Mouse (Mus musculus) hindbrain, embryonic 10.5 days (tissue): ENCODE measurements around the gene 4833439L19Rik. TPM values are rescaled to one million over a fixed set of nuclear protein-coding genes. Genes with fewer than 3 reads are reported as not detected.
A peak's percentile ranks its signal among the peaks of the same experiment; 100 is the strongest.

Source experiments
- DNase-seq: peaks from one replicate; pipeline ENCODE4 v3.0.0-alpha.2; 2017; ENCODE audit warnings: low spot score
- H3K27ac ChIP-seq: fragments of 300-500 bp; sonication (generic); 2 replicates; pipeline ENCODE4 v1.5.1; 2016; ENCODE audit warnings: mild to moderate bottlenecking, moderate library complexity
- H3K27me3 ChIP-seq: fragments of 300-500 bp; sonication (generic); 2 replicates; pipeline ENCODE4 v1.6.1; 2016; ENCODE audit warnings: mild to moderate bottlenecking; ENCODE audit not compliant: poor library complexity, insufficient read depth, severe bottlenecking
- H3K36me3 ChIP-seq: fragments of 300-500 bp; sonication (generic); 2 replicates; pipeline ENCODE4 v1.6.1; 2016; ENCODE audit warnings: mild to moderate bottlenecking, moderate library complexity
- H3K4me1 ChIP-seq: fragments of 300-500 bp; sonication (generic); replicated peaks from 2 replicates; pipeline ENCODE4 v1.6.1; 2016; ENCODE audit warnings: mild to moderate bottlenecking
- H3K4me3 ChIP-seq: fragments of 300-500 bp; sonication (generic); 2 replicates; pipeline ENCODE4 v1.5.1; 2016; ENCODE audit warnings: mild to moderate bottlenecking, moderate library complexity
- H3K9me3 ChIP-seq: fragments of 300-500 bp; sonication (generic); 2 replicates; pipeline ENCODE4 v1.6.1; 2016; ENCODE audit warnings: mild to moderate bottlenecking, moderate library complexity
- WGBS: fragments of 180-500 bp; shearing (Covaris S2); methylation state at CpG from one replicate; pipeline ENCODE4 v1.1.7; 2016; 5-methylcytosine and 5-hydroxymethylcytosine counted together
- polyA plus RNA-seq: library from polyadenylated mRNA; unstranded; fragments of >200 nt; fragmentation: Nextera tagmentation; extraction: Ambion mirVana; gene quantifications from 2 replicates; pipeline ENCODE4 v1.2.1, GENCODE M21; 2016

Gene 4833439L19Rik
- polyA plus RNA-seq, 1 experiment from 2014 or later = 273 TPM

- WGBS = 76% methylated on average over 5 of the region's 5 CpGs
- H3K4me3 ChIP-seq = no peak overlapping the region
- peaks cover 40% of the 10 kb centered on the region for H3K36me3 ChIP-seq
- H3K27me3 ChIP-seq = no peaks in the 10 kb centered on the region
- no peak overlapping the region for H3K27ac ChIP-seq
- DNase-seq = no peak
- no peaks in the 10 kb centered on the region for H3K9me3 ChIP-seq
- H3K4me1 ChIP-seq = peaks cover 7% of the 10 kb centered on the region
These were observed 31.6 kb upstream of the 4833439L19Rik start for GRCm38 (mm10) chr13:54596870-54597269.

GRCm38 (mm10) chr13:54596107-54596690 lies 31.0 kb upstream of the 4833439L19Rik start:
- Histone ChIP-seq H3K4me3 (no peak overlapping the region), H3K27me3 (no peaks in the 10 kb centered on the region), H3K9me3 (no peaks in the 10 kb centered on the region), H3K36me3 (peaks cover 40% of the 10 kb centered on the region), H3K4me1 (peaks cover 13% of the 10 kb centered on the region), H3K27ac (no peak overlapping the region)
- WGBS = 84% methylated on average over 8 of the region's 8 CpGs
- no peak for DNase-seq

GRCm38 (mm10) chr13:54593617-54594016 lies 28.4 kb upstream of the 4833439L19Rik start:
- 90% methylated on average over 11 of the region's 11 CpGs for WGBS
- no peak overlapping the region for H3K4me3 ChIP-seq
- H3K27ac ChIP-seq = no peak overlapping the region
- no peaks in the 10 kb centered on the region for H3K9me3 ChIP-seq
- H3K27me3 ChIP-seq = no peaks in the 10 kb centered on the region
- peaks cover 29% of the 10 kb centered on the region for H3K4me1 ChIP-seq
- peaks cover 28% of the 10 kb centered on the region for H3K36me3 ChIP-seq
- no peak for DNase-seq

- 91% methylated on average over 8 of the region's 8 CpGs for WGBS
- no peaks in the 10 kb centered on the region for H3K27me3 ChIP-seq
- no peak overlapping the region for H3K4me3 ChIP-seq
- H3K4me1 ChIP-seq = peaks cover 31% of the 10 kb centered on the region
- peaks cover 34% of the 10 kb centered on the region for H3K36me3 ChIP-seq
- no peak for DNase-seq
- no peak overlapping the region for H3K27ac ChIP-seq
- H3K9me3 ChIP-seq = no peaks in the 10 kb centered on the region
These were observed 26.6 kb upstream of the 4833439L19Rik start for GRCm38 (mm10) chr13:54591776-54592356.

- WGBS = under 1% methylated on average over 51 of the region's 51 CpGs
- H3K9me3 ChIP-seq = no peaks in the 10 kb centered on the region
- H3K36me3 ChIP-seq = peaks cover 48% of the 10 kb centered on the region
- H3K4me3 ChIP-seq = peak within 1 kb of the TSS; percentile 86
- peak within 1 kb of the TSS; percentile 86 for H3K27ac ChIP-seq
- H3K4me1 ChIP-seq = peaks cover 26% of the 10 kb centered on the region
- peak; percentile 96 for DNase-seq
- no peaks in the 10 kb centered on the region for H3K27me3 ChIP-seq
These were observed 25.0 kb upstream of the 4833439L19Rik start, which contains the start of the genes Nop16 and Higd2a for GRCm38 (mm10) chr13:54589996-54590951. Gene Nop16 (minus strand): TSS chr13:54590090. Gene Higd2a (plus strand): TSS chr13:54590207.

GRCm38 (mm10) chr13:54589414-54589995 lies 24.3 kb upstream of the 4833439L19Rik start:
- Histone ChIP-seq H3K4me3 (peak overlapping the region; percentile 86), H3K27ac (peak overlapping the region; percentile 86), H3K9me3 (no peaks in the 10 kb centered on the region), H3K27me3 (no peaks in the 10 kb centered on the region), H3K4me1 (peaks cover 26% of the 10 kb centered on the region), H3K36me3 (peaks cover 54% of the 10 kb centered on the region)
- WGBS = 2% methylated on average over 24 of the region's 24 CpGs
- no peak for DNase-seq

- H3K4me3 ChIP-seq = no peak overlapping the region
- DNase-seq = no peak
- H3K9me3 ChIP-seq = no peaks in the 10 kb centered on the region
- WGBS = 91% methylated on average over 11 of the region's 11 CpGs
- no peaks in the 10 kb centered on the region for H3K27me3 ChIP-seq
- peaks cover 79% of the 10 kb centered on the region for H3K36me3 ChIP-seq
- no peak overlapping the region for H3K27ac ChIP-seq
- peaks cover 15% of the 10 kb centered on the region for H3K4me1 ChIP-seq
These were observed 20.6 kb upstream of the 4833439L19Rik start for GRCm38 (mm10) chr13:54585831-54586230.

GRCm38 (mm10) chr13:54582860-54583259 lies 17.6 kb upstream of the 4833439L19Rik start:
- no peaks in the 10 kb centered on the region for H3K9me3 ChIP-seq
- H3K27ac ChIP-seq = no peak overlapping the region
- WGBS = 91% methylated on average over 5 of the region's 5 CpGs
- H3K4me1 ChIP-seq = peaks cover 5% of the 10 kb centered on the region; the same call in 1 of the 2 replicates
- H3K27me3 ChIP-seq = no peaks in the 10 kb centered on the region
- H3K36me3 ChIP-seq = peaks cover 100% of the 10 kb centered on the region
- no peak for DNase-seq
- H3K4me3 ChIP-seq = no peak overlapping the region

- no peak for DNase-seq
- Histone ChIP-seq H3K4me3 (no peak overlapping the region), H3K27ac (no peak overlapping the region), H3K27me3 (no peaks in the 10 kb centered on the region), H3K9me3 (no peaks in the 10 kb centered on the region), H3K4me1 (peaks cover 5% of the 10 kb centered on the region; the same call in 1 of the 2 replicates), H3K36me3 (peaks cover 100% of the 10 kb centered on the region)
- 83% methylated on average over 10 of the region's 10 CpGs for WGBS
These were observed 16.9 kb upstream of the 4833439L19Rik start for GRCm38 (mm10) chr13:54582126-54582525.

GRCm38 (mm10) chr13:54581385-54581784 lies 16.1 kb upstream of the 4833439L19Rik start:
- Histone ChIP-seq H3K36me3 (peaks cover 98% of the 10 kb centered on the region), H3K4me1 (peaks cover 10% of the 10 kb centered on the region; the same call in 1 of the 2 replicates)

GRCm38 (mm10) chr13:54577652-54578507 lies 12.6 kb upstream of the 4833439L19Rik start:
- WGBS = 87% methylated on average over 21 of the region's 21 CpGs
- Histone ChIP-seq H3K4me3 (no peak overlapping the region; the same call in 1 of the 2 replicates), H3K27ac (peak overlapping the region; percentile 16; the same call in 1 of the 2 replicates), H3K4me1 (peaks cover 27% of the 10 kb centered on the region), H3K27me3 (peaks cover 15% of the 10 kb centered on the region), H3K36me3 (peaks cover 63% of the 10 kb centered on the region), H3K9me3 (no peaks in the 10 kb centered on the region)
- no peak for DNase-seq

More at GRCm38 (mm10) chr13:54581385-54581784, 16.1 kb upstream of the 4833439L19Rik start:
- Histone ChIP-seq H3K27me3 (no peaks in the 10 kb centered on the region), H3K9me3 (no peaks in the 10 kb centered on the region), H3K4me3 (no peak overlapping the region), H3K27ac (no peak overlapping the region)
- no peak for DNase-seq
- WGBS = 86% methylated on average over 2 of the region's 2 CpGs
